Mouse (Mus musculus): ENCODE data around the gene Olfr1396.

DNA sequence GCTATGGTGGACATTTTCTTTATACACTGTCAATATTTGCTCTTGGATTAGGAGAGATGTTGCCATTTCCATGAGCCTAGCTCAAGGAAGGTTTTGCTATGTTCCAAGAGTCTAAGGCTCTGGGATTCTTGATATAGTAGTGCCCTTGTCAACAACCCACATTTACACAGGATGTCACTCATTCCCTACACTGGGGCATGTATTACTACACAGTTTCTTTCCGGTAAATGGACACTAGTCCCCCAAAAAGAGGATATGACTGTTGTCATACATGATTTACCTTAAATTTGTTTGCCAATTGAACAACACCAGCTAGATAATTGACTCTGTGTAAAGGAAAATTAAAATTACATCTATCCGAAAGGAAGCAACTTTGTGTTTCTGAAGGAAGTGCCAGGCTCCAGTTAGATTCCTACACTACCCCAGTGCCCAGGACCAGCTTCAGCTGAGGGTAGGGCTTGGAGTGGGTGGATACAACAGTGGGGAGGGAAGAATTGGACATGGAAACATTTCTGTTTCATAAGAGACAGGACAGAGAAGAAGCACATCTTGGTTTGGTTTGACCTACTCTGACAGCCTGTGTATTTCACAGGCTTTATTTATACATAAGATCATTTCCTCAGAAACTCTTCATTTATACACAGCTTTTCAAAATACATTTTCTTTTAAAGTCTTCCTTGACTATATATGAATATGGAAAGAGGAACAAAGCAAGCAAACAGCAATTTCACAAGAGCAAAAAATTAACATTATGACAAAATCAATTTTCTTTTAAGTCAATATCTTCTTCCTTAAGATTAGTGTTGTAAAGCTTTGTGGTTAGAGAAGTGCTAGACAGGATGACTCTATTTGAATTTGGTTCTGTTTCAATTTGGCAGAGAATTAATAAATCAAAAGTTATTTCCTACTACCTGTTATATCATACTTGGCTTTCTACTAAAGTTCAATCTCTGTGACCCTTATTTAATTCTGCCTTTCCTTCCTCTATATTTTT is 42.4 kb upstream of the Olfr1396 start:
- TF ChIP-seq CTCF (IDR thresholded peaks at IDR 0.05; ENCODE audit: control insufficient read depth, insufficient read depth, low read length) (no peak), POLR2A (IDR thresholded peaks at IDR 0.05; ENCODE audit: borderline replicate concordance, control insufficient read depth, low read depth, low read length) (no peak)

Measured in bone marrow, adult 2 months (tissue).